Mouse (Mus musculus) lung, postnatal 4 days (tissue): ENCODE results near the gene Gla.

Source experiments
- DNase-seq, 2 experiments: peaks; one replicate each; pipeline ENCODE4 v3.0.0; 2021

Gene Gla

DNA sequence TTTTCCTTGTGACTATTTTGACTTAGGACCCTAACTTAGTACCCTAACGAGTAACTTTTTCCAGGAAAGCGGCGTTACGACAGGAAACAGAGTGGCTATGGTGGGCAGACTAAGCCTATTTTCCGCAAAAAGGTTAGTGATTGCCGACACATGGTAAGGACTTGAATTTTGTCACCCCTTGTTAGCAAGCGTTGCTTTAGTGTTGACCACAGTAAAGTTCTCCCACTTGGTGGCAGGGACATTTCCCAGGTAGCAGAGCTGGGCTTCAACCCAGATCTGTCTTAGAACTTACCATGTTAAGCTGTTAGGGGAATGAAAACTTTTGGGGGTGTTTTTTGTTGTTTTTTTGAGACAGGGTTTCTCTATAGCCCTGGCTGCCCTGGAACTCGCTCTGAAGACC lies 14.5 kb downstream of the Gla start:
- no peak for DNase-seq

DNA sequence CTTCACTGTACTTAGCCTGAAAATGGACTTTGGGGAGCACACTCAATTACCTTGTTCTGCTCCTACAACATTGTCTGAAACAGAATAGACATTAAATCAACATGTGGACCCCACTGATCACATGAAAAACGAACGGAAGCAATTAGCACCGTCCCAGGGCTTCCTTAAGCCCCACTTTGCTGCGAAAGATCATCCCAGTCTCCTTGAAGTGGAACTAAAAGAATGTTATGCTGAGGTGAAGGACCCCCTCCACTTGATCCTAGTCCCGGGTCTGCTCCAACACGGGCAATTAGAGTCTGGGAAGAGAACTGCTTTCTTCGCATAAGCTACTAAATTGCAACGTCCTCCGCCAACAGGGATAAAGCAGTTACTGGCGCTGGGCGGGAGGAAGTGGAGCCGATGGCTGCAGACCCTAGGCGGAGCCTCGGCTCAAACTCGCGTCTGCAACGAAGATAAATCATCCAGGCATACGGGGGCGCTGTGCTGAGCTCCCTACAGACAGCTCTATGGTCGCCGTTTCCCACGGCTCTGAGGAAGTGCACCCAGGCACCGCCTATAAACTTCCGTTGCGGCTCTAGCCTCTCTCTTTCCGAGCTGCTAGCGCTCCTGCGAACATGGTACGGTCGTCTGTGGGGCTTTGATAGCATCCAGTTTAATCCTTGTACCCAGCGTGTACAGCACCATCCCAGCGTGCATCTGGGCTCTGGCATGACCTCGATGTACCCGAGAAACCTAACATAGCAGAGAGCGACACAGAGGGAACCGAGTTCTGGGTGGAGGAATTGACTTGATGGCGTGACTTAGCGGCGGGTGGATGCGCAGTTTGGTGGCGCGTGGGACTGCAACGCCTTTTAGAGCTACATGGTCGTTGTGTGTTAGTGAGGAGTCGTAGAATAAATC lies 15.6 kb downstream of the Gla start, which contains the start of gene Rpl36a:
Gene Rpl36a (plus strand): TSS at position 552 of the 900 bp plus-strand sequence.
- peak; percentile 94 for DNase-seq

DNA sequence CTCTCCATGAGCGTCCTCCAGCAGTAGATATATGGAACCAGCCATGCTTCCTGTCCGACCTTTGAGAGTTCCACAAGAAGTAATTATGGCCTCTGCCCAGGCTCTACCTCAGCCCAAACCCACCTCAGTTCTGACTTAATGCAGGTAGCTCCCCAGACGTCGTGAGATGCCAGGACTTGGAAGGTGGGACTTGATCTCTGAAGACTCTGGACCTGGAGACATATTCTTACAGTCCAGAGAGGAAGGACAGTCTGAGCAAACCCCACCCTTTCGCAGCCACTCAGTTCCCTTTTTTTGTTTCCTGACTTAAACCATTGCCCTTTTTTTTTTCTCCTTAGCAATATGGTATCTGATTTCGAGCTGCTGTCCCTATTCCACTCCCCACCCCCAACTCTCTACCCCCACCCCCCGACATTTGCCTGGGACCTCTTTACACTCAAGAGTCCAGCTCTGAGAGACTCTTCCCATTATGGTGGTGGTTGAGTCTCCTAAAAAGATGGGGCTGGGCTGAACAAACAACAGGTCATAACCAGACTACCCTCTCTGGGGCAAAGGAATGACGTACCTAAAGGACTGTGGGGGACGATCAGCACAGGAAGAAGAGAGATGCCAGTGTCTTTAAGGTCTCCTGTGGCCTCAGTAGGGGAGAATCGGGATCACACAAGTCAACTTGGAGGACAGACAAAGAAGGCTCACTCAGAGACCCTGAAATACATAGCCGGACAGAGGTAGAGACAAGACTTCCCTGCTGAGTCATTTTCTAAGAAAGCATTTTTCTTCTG lies 17.8 kb downstream of the Gla start, which contains the start of gene Btk:
Gene Btk (minus strand): TSS at position 683 of the 782 bp plus-strand sequence.
- no peak for DNase-seq

DNA sequence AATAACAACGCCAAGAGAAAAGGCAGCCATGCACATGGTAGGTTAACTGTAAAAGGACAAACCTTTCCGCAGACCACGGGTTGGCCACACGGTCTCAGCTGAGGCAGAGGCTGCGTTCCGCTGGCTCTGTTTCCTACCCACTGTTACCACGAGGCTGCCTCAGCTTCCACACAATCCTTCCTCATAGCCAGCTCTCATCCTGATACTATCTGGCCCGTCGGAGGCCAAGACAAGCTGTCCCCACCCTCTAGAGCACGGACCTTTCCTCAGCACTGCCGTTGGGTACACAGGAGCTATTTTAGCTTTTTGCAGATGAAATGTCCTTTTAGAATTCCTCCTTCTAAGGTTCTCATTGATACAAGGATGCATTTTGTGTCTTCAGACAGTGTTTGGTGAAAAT lies 18.7 kb downstream of the Gla start:
- no peak for DNase-seq

DNA sequence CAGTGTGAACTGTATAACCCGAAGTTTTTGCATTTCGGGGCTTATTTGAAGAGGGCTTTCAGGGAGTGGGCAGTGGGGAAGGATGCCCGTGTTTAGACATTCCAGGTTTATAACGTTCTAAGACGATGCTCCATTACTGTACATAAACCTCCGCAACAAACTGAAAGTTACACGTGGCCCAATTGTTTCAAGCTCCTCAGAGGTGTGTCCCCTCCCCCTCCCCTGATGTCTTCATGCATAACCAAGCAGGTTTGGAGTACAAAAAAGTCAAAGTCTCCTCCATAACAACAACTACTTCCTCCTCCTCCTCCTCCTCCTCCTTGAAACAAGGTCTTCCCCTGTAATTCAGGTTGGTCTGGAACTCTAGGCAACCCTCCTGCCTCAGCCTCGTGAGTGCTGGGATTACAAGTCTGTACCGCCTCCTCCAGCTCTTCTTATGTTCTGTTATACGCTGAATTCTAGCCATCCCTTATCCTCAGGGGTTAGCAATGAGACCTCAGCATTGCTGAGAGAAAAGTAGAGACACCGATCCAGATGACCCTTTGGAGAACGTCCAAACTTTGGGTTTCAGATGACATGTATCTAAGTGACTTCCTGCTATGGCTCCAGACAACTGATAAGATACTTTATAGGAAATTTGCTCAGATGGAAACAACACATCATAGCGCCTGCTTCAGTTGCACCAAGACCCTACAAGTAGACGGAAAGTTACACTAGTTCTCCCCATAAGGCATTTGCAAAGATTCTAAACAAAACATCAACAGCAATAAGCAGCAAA lies 20.2 kb downstream of the Gla start:
- no peak for DNase-seq

DNA sequence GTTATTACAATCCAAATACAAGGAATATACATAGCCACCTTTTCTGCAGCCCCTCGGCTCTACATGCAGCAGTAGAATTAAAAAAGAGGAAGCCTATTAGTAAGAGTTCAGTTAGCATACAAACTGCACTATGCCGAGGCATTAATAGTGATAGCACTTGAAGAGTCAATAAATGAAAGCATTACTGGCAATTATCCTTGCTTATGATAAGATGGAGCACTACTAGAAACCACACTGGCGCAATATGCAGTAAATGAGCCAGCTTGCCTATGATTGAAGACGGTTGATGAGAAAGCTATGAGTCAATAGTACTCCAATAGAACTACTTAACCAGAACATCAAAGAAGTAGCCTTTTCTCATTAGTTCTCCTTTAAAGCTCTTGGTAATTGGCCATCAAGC lies 23.0 kb downstream of the Gla start:
- no peak for DNase-seq

DNA sequence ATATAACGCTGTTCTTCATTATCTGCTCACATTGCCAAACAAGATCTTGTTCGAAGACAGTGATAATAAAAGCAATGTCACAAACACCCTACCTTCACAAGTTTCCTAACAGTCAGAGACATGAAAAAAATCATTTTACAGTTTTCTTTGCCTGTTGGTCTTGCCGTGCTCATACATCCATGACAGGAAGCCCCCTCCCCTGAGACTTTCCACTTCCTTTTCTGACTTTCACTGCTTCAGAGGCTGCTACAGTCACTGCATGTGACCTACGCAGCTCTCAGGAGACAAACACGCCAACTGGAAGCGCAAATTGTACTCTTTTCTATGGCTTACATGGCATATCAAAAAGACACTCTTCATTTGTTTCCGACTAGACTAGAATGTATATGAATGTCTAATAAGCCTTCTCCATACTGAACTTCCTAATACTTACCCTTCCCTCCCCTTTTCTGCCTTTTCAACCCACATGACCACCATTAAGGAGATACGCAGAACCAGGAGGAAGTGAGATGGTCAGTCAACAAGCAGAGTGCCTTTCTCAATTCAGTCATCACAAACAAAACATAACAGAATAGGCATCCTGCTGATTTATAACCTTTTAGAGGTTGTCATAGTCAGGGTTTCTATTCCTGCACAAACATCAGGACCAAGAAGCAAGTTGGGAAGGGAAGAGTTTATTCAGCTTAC lies 34.2 kb downstream of the Gla start:
- no peak for DNase-seq

DNA sequence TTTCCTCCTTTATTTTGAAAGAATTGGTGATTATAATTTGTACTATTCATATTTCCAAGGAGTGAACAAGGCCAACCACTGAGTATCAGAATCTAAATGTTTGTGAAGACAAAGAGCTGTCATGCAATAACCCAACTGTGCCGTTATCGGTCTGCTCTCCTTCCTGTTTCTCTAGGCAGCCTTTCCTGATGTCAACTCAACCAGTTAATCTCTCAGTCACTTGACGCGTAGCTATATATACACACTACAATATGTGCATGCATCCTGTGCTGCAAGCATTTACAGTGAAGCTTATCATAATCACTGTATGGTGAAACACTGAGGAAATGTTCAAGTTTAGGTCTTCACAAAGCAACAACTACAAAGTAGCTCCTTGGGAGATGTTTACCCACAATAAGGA lies 36.6 kb downstream of the Gla start:
- DNase-seq: no peak

DNA sequence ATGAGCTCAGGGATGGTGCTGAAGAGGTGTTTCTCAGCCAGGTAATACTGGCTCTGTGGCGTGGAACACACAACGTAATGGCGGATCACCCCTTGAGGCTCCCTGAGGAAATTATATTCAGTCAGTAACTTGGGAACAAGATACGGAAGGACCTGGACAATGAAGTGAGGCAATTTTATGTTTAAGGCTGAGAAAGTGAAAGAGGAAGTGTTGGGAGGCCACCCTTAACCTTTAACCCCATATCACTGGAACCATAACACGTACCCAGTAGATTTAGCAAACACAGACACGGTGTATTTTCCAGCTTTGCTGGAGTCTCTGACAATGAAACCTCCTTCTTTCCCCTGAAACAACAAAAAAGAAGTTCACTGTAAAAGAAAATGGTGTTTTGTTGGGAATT lies 46.5 kb downstream of the Gla start:
- no peak for DNase-seq

DNA sequence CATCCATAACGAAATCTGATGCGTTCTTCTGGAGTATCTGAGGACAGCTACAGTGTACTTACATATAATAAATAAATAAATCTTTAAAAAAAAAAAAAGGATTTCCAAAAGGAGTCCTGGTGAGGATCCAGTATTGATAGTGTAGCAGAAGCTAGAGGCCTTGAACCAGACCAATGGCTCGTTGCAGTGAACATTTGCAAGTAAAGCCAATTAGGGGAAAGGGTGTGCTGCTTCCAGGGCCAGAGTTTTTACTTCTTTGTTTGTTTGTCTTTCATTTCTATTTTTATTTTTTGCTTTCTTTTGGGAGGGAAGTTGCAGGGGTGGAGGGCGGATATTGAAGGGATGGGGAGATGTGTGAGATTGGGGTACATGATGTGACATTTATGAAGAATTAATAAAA lies 47.6 kb downstream of the Gla start:
- no peak for DNase-seq

DNA sequence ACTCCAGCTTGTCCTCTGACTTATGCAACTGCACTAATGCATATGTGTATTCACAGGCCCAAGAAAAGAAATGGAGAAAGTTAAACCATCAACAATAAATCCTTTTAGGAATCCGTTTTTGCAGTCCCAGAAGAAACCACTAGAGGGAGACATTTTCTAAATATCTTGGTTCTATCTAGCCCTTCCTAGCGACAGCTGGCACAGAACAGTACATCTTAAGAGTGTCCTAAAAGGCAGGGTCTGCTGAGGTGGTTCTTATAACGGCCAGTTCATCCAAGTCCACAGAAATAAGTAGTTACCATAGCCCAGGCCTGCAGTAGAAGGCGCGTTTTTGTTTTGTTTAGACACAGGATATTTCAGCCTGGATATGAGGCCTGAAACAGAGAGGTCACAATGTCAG lies 50.0 kb downstream of the Gla start:
- peak in 1 of 2 experiments; percentile 17 for DNase-seq

DNA sequence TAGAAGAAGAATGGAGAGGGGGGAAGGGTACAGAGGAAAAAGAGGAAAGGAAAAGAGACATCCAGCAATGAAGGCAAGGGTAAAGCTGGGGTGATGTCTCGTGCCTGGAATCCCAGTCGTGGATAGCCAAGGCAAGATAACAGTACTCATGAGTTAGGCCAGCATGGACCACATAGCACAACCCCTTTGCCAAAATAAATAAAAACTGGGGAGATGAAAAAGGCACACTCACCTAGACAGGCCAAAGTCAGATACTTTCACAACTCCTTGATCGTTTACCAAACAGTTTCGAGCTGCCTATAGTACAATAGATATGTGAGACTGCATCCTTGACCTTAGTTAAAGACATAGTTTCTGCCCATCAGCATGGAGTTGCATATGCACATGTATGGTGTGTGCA lies 53.6 kb downstream of the Gla start:
- DNase-seq: no peak

DNA sequence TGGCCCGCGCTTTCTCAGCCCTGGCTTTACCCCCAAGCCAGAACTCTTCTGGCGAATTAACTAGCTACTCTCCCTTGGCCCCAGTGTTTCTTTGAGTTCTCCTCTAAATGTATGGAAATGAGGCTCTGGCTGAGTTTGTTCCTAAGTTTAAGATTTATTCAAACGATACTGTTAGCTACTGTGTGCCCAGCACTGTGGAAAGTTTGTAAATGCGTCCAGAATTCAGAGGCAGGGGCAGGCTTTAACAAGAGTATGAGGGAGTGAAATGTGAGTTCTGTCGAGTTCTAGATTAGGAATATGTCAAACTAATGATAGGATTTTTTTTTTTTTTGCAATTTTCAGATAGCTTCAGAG lies 59.0 kb downstream of the Gla start:
- no peak for DNase-seq

DNA sequence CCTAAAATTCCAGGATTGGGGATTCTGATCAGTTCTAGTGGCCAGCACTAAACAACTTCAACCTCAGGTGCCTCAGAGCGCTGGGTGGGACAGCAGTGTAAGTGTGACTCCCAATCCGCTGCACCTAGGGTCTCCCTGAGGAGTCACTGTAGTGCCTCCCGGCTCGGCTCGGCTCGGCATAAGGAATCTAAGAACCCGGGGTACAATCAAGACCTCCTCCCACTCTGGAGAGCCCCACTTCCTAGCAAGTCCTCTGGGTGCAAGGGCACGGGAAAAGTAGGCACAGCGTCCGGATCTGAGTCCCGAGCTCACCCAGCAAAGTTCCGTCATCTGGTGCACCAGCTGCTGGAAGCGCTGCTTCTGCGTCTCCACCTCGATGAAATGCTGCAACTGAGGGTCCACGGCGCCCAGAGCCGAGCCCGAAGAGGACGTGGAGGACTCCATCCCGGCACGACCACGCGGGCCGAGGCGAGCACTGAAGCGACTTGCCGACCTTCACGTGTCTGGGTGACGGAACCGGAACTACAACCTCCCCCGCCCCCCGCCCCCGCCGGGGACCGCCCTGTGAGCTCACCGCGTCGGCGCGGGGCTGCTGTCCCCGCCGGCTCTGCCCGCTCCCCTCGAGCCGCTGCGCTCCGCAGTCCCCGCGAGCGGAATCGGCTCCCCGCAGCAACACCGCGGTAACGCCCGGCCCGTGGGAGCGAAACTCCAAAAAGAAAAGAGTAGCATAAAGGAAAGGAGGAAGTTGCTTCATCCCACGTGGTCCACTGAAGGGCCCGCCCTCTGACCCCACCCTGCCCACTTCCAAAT lies 59.6 kb downstream of the Gla start, which contains the start of gene Timm8a1:
Gene Timm8a1 (minus strand): TSS at position 721 of the 810 bp plus-strand sequence.
- peak; percentile 71 to 72 for DNase-seq

DNA sequence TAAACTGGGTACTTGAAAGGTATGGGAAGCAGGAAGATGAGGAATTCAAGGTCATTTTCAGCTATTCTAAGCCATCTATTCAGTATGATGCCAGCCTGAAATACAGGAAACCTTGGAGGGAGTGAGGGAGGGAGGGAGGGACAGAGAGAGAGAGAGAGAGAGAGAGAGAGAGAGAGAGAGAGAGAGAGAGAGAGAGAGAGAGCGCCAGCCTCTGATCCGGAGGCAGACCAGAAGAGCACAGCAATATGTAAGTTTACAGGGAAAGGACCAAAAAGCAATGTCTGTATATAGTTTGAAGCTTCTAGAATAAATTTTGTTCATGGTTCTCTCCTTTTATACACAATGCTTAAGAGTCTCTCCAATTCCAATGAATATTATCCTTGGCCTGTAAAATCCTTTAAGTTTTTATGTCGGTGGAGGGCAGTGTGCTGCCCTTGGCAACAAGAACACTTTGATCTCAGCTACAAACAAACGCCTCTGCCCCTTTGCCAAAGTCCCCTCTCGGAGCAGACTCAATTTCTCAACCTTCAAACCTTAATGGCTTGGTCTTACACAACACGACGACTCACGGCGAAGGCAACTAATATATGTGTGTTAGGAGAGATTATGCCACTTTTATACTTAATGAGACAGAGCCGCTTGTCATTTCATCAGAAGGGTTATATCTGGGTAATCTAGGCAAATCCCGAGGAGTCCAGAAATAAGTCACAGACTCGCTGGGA lies 60.4 kb downstream of the Gla start:
- peak in 1 of 2 experiments; percentile 5 for DNase-seq

DNA sequence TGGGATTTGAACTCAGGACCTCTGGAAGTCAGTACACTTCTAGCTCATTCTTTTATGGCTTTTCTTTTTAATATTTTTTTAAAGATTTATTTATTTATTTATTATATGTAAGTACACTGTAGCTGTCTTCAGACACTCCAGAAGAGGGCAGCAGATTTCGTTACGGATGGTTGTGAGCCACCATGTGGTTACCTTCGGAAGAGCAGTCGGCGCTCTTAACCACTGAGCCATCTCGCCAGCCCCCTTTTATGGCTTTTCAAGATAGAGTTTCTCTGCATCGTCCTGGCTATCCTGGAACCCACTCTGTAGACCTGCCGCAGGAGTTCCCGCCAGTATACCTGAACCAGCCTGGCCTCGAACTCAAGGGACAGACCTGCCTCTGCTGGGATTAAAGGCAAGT lies 61.1 kb downstream of the Gla start:
- DNase-seq: peak; percentile 10 to 18
